Mouse (Mus musculus) lung, postnatal 25 days (tissue): ENCODE results near the gene Arhgap35.

Experiments used
- DNase-seq: peaks from one replicate; pipeline ENCODE4 v3.0.0; 2022; ENCODE audit warnings: low spot score

The Arhgap35 gene

GRCm38 (mm10) chr7:16519310-16519709 is 95.5 kb downstream of the Arhgap35 start:
- DNase-seq = no peak

GRCm38 (mm10) chr7:16517198-16517597 is 97.6 kb downstream of the Arhgap35 start:
- DNase-seq = no peak

- DNase-seq = peak; percentile 64
These were observed 107.5 kb downstream of the Arhgap35 start for GRCm38 (mm10) chr7:16507284-16507683.

GRCm38 (mm10) chr7:16505226-16505593 is 109.6 kb downstream of the Arhgap35 start:
- DNase-seq = no peak

GRCm38 (mm10) chr7:16504573-16505225 is 110.1 kb downstream of the Arhgap35 start:
- DNase-seq = no peak

GRCm38 (mm10) chr7:16501571-16501970 is 113.2 kb downstream of the Arhgap35 start:
- DNase-seq = no peak

- DNase-seq = no peak
These were observed 115.1 kb downstream of the Arhgap35 start for GRCm38 (mm10) chr7:16499671-16500104.

GRCm38 (mm10) chr7:16496260-16496659 is 118.5 kb downstream of the Arhgap35 start:
- DNase-seq = no peak

GRCm38 (mm10) chr7:16493361-16493760 is 121.4 kb downstream of the Arhgap35 start:
- peak; percentile 37 for DNase-seq

GRCm38 (mm10) chr7:16492211-16492610 is 122.6 kb downstream of the Arhgap35 start:
- DNase-seq = no peak

GRCm38 (mm10) chr7:16491759-16492158 is 123.0 kb downstream of the Arhgap35 start:
- DNase-seq = peak; percentile 65

GRCm38 (mm10) chr7:16489948-16490347 is 124.8 kb downstream of the Arhgap35 start:
- no peak for DNase-seq

GRCm38 (mm10) chr7:16488816-16489215 is 126.0 kb downstream of the Arhgap35 start:
- DNase-seq = no peak

GRCm38 (mm10) chr7:16477628-16478027 is 137.2 kb downstream of the Arhgap35 start, which contains the start of gene Npas1:
TSS of gene Npas1 (minus strand) at chr7:16477728.
- DNase-seq = no peak

GRCm38 (mm10) chr7:16476600-16476989 is 138.2 kb downstream of the Arhgap35 start:
- DNase-seq = no peak

- no peak for DNase-seq
These were observed 138.8 kb downstream of the Arhgap35 start for GRCm38 (mm10) chr7:16475764-16476599.

GRCm38 (mm10) chr7:16475321-16475720 is 139.5 kb downstream of the Arhgap35 start:
- DNase-seq = no peak

- no peak for DNase-seq
These were observed 140.3 kb downstream of the Arhgap35 start for GRCm38 (mm10) chr7:16474445-16474844.

- DNase-seq = no peak
These were observed 140.9 kb downstream of the Arhgap35 start for GRCm38 (mm10) chr7:16473847-16474246.

- no peak for DNase-seq
These were observed 142.6 kb downstream of the Arhgap35 start for GRCm38 (mm10) chr7:16472116-16472709.

- DNase-seq = no peak
These were observed 143.2 kb downstream of the Arhgap35 start for GRCm38 (mm10) chr7:16471549-16471948.

GRCm38 (mm10) chr7:16468115-16468514 is 146.7 kb downstream of the Arhgap35 start:
- no peak for DNase-seq

GRCm38 (mm10) chr7:16466565-16466964 is 148.2 kb downstream of the Arhgap35 start:
- DNase-seq = no peak
